Mouse (Mus musculus): ENCODE results near the gene Nbl1. TPM values are rescaled to one million over a fixed set of nuclear protein-coding genes. Genes with fewer than 3 reads are reported as not detected.

Nbl1 gene
- total RNA-seq (2012; rRNA removed) (not detected in 2 replicates), polyA plus RNA-seq (2012; ENCODE audit: insufficient read depth in 1 of 2, insufficient read length in 2 of 2, low read depth in 1 of 2, low replicate concordance in 2 of 2, missing spikeins in 1 of 2) (under 1 TPM in 1 of 2 experiments, not detected in 1; 0.14 TPM)

DNA sequence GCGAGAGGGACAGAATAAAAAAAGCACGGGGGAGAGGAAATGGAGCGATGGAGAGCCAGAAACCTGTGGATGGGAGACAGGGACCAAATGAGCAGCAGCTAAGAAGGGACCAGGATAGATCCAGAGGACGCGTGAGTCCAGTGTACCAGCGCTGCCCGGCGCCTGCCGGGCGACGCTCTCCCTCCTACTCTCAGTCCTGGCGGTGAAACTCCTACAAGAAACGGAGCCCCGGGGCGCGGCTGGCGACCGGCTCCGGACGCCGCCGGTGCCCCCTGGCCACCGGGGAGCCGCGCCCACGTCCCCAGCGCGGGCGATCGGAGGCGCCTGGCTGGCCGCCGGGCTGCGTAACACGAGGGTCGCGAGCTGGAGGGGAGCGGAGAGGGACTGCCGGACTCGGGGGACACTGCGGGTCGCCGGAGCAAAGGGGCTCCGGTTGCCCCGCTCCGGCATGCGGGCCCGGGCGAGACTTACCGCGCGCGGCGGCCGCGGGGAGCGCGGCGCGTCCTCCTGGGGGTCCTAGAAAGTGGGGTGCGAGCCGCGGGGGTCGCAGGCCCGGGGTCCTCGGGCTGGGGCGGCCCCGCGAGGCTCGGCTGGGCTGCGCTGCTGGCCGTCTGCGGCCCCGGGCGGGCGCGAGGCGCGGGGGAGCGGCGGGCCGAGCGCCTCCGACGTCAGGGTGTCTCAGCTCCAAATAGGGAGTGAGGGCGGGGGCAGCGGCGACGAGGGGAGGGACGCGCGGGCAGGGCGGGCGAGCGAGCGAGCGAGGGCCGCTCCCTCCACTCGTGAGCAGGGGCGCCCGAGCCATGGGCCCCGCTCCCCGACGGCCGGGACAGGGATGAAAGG lies at the start of gene Nbl1:
TSS of gene Nbl1 (minus strand) at position 638 of the 840 bp plus-strand sequence.
- no peaks in the 10 kb centered on the region for H3K27me3 ChIP-seq (ENCODE audit: control insufficient read depth in 1 of 2, insufficient read depth in 2 of 2, low read length in 2 of 2)
- no peaks in the 10 kb centered on the region for H3K36me3 ChIP-seq (ENCODE audit: control insufficient read depth in 1 of 2, insufficient read depth in 2 of 2, low read length in 2 of 2)
- no peaks in the 10 kb centered on the region for H3K79me2 ChIP-seq (ENCODE audit: control insufficient read depth, insufficient read depth, low read length, poor library complexity)
- TF ChIP-seq MYC (IDR thresholded peaks at IDR 0.05; ENCODE audit: low read depth, low read length) (no peak), UBTF (IDR thresholded peaks at IDR 0.05; ENCODE audit: borderline replicate concordance, insufficient read depth, low read depth, low read length) (no peak), SMC3 (IDR thresholded peaks at IDR 0.05; ENCODE audit: low read depth, low read length) (no peak), BHLHE40 (IDR thresholded peaks at IDR 0.05; ENCODE audit: borderline replicate concordance, low read depth, low read length) (no peak), POLR2AphosphoS2 (IDR thresholded peaks at IDR 0.05; ENCODE audit: low read length) (no peak), USF1 (IDR thresholded peaks at IDR 0.05; ENCODE audit: low read depth, low read length) (no peak)
- no peak for DNase-seq (ENCODE audit: low read depth, low spot score)
- H3K4me1 ChIP-seq (ENCODE audit: control insufficient read depth in 1 of 2, insufficient read depth in 2 of 2, low read length in 2 of 2) = no peaks in the 10 kb centered on the region
- no peak within 1 kb of the TSS for H3K4me3 ChIP-seq (ENCODE audit: control insufficient read depth in 1 of 2, insufficient read depth in 1 of 2, low read depth in 2 of 2, low read length in 2 of 2)
- H3K9me3 ChIP-seq (replicated peaks; ENCODE audit: insufficient read depth, low read length) = no peaks in the 10 kb centered on the region
- no peak within 1 kb of the TSS for H3K27ac ChIP-seq (ENCODE audit: control insufficient read depth, low read depth, low read length)
- no peak within 1 kb of the TSS for H3K9ac ChIP-seq (ENCODE audit: control insufficient read depth, low read depth, low read length, poor library complexity, severe bottlenecking)

DNA sequence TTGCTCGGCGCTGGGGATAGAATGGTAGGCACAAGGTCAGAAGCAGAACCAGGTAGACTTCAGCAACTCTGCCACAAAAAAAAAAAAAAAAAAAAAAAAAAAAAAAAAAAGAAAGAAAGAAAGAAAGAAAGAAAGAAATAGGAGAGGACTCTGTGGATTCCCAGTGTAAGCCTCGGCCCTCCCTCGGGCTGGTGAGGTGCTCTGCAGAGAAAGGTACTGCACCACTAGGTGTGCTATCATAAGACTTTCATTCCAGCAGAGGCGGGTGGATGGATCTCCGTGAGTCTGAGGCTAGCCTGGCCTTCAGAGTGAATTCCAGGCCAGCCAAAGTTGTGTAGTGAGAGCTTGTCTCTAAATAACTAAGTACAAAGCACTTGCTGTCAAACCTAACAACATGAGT lies 49.0 kb upstream of the Nbl1 start:
- H3K27ac ChIP-seq (ENCODE audit: control insufficient read depth, low read depth, low read length) = no peak overlapping the region
- no peak overlapping the region for H3K4me3 ChIP-seq (ENCODE audit: control insufficient read depth in 1 of 2, insufficient read depth in 1 of 2, low read depth in 2 of 2, low read length in 2 of 2)
- no peak overlapping the region for H3K9ac ChIP-seq (ENCODE audit: control insufficient read depth, low read depth, low read length, poor library complexity, severe bottlenecking)
- H3K4me1 ChIP-seq (ENCODE audit: control insufficient read depth in 1 of 2, insufficient read depth in 2 of 2, low read length in 2 of 2) = no peaks in the 10 kb centered on the region
- H3K79me2 ChIP-seq (ENCODE audit: control insufficient read depth, insufficient read depth, low read length, poor library complexity) = no peaks in the 10 kb centered on the region
- H3K36me3 ChIP-seq (ENCODE audit: control insufficient read depth in 1 of 2, insufficient read depth in 2 of 2, low read length in 2 of 2) = no peaks in the 10 kb centered on the region
- no peak for TF ChIP-seq SIN3A (IDR thresholded peaks at IDR 0.05; ENCODE audit: low read length)
- no peak for TF ChIP-seq ELF1 (IDR thresholded peaks at IDR 0.05; ENCODE audit: low read depth, low read length)
- no peak for TF ChIP-seq MXI1 (IDR thresholded peaks at IDR 0.05; ENCODE audit: low read depth, low read length)
- TF ChIP-seq CHD1 (IDR thresholded peaks at IDR 0.05; ENCODE audit: low read depth, low read length) = no peak
- no peak for TF ChIP-seq RAD21 (IDR thresholded peaks at IDR 0.05; ENCODE audit: low read depth, low read length)
- no peak for TF ChIP-seq GABPA (IDR thresholded peaks at IDR 0.05; ENCODE audit: low read depth, low read length)
- TF ChIP-seq ZKSCAN1 (IDR thresholded peaks at IDR 0.05; ENCODE audit: low read depth, low read length) = no peak
- TF ChIP-seq RCOR1 (IDR thresholded peaks at IDR 0.05; ENCODE audit: low read depth, low read length) = no peak
- TF ChIP-seq TBP (IDR thresholded peaks at IDR 0.05; ENCODE audit: low read depth, low read length) = no peak
- no peak for TF ChIP-seq MEF2A (IDR thresholded peaks at IDR 0.05; ENCODE audit: extremely low read depth, insufficient replicate concordance, low read depth, low read length, poor library complexity, severe bottlenecking)
- H3K27me3 ChIP-seq (ENCODE audit: control insufficient read depth in 1 of 2, insufficient read depth in 2 of 2, low read length in 2 of 2) = no peaks in the 10 kb centered on the region
- no peak for DNase-seq (ENCODE audit: low read depth, low spot score)
- H3K9me3 ChIP-seq (replicated peaks; ENCODE audit: insufficient read depth, low read length) = no peaks in the 10 kb centered on the region

All from MEL (cell line).